Mouse (Mus musculus): Measurements from ENCODE around the gene Pgs1. TPM values are rescaled to one million over a fixed set of nuclear protein-coding genes. Genes with fewer than 3 reads are reported as not detected.
A peak's percentile ranks its signal among the peaks of the same experiment; 100 is the strongest.

Pgs1 gene
- total RNA-seq, 1 experiment from 2014 or later, result 32.9 TPM

DNA sequence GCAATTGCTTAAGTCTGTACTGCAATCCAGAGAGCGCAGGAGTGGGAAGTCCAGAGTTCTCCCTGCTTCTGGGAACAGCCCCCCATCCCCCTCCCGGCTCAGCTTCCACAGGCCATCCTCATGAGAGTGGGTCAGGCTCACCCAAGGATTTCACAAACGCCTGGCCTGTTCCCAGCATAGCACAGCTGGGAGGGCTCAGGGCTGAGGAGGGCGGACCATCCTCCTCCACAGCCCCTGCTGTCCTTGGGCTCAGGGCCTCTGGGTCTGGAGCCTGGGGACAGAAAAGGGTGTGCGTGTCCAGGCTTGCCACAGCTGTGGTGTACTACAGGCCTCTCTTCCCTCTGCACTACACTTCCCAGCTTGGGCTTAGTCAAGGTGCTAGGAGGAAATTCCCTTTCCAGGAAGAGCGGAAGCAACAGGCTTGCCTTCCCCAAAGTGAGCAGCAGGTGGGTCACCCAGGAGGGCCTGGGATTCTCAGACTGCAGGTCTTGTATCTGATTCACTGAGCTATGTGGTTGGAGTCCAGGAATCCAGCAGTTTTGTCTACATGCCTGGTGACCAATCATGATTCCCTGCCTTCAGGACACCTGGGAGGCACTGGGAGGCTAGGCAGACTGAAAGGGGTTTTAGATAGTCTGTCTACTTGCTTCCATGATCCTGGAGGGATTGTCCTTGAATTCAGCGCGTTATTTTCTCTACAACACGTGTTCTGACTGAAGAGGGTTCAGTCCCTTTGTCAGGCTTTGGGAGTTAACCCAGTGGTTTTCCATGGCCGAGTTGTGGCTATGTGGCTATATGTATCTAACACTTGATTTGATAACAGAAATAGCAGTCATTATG, 23.6 kb upstream of the Pgs1 start:
- peak; percentile 93 for DNase-seq

DNA sequence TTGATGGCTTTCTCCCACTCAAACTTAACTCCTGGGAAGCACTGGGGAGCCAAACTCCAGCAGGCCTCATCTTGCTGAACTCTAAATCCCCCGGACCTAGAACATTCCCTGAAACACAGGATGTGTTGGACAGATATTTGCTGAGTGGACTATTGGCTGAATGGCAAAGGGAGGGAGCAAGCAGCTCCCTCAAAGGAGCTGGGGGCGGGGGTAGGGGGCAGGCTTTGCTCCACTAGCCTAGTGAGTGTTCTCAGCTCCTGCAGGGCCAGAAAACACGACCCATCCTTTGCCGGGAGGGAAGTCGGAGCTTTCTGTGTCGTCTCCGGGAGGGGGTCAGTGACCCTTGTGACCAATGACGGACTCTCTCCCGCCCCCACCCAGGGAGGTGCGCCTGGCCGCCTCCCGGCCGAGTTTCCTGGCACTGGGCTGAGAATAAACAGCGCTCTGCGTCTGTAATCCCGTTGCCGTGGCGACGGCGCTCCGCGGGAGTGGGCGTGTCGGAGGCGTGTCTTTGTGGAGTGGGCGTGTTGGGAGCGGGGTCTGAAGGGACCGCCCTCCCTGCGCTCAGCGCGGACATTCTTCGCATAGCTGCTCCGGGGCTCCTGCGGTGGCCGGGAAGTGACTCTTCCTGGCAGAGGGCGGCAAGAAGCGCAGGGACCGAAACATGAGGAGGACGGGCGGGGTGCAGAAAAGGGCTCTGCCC, 22.9 kb upstream of the Pgs1 start:
- DNase-seq, result peak; percentile 100

DNA sequence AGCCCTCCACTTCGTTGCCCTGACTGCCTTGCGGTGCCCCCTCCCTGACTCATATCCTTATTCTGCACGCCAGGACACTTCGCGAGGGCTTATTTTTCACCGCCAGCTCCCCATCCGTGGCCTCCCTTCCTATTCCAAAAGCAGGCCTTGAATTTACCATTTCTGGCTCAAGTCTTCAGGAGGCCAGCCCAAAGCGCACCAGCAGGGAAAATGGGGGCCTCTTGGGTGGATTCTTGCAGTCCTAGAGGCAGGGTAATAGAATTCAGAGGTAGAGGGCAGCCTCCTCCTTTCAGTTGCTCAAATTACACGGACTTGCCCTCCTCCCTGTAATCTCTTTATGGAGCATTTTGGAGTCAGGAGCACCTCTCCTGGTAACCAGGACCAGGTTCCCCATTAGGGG, 22.2 kb upstream of the Pgs1 start:
- no peak for DNase-seq

DNA sequence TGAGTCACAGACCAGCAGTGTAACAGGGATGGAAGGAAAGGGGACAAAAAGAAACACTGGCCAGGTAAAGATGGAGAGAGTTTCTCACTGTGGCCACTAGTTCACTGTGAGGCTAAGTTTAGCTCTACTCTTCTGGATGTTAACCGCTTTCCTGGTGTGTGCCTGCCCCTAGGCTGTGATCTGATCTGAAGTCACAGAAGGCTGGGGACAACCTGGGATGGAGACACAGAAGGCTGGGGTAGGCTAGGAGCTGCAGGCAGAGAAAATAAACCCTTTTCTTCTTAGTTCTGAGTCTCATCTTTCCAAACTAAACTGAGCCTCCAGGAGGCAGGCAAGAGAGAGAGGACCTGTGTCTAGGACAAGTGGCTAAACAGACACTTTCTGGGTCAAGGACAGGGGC, 21.8 kb upstream of the Pgs1 start:
- DNase-seq, result peak; percentile 29

DNA sequence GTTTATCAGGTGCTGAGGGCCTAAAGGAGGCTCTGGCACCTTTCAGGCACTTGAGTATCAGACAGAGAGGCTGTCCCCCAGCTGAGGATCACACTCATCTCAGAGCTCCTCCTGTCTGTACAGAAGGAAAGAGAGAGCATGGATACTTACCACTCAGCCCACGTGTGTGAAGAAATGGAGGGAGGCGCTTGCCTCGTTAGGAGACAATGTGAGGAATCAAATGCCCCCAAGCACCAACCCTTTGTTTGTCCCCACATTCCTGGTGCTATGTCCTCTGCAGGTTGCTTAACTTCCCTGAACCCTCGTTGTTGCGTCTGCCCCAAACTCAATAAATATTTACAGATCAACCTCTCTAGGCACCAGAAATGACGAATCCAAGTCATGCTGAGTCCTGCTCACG, 21.0 kb upstream of the Pgs1 start:
- no peak for DNase-seq

DNA sequence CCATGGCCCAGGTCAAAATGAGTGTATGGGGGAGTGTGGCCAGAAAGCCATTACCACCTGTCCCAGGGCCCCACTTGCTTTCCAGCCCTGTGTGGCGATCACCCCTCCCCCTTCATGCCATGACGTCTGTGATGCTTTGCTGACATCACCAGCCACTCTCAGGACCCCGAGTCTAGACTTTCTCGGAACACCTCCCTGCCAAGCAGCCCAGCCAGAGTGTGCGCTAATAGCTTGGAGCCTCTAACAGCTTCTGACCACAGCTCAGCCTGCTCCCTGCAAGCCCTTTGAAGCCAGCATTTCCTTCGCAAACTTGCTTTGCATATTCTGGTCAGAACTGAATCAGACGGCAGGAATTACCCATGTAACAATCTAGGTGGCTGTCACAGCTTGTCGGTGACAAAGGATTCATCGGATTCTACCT, 20.5 kb upstream of the Pgs1 start:
- DNase-seq, result no peak

DNA sequence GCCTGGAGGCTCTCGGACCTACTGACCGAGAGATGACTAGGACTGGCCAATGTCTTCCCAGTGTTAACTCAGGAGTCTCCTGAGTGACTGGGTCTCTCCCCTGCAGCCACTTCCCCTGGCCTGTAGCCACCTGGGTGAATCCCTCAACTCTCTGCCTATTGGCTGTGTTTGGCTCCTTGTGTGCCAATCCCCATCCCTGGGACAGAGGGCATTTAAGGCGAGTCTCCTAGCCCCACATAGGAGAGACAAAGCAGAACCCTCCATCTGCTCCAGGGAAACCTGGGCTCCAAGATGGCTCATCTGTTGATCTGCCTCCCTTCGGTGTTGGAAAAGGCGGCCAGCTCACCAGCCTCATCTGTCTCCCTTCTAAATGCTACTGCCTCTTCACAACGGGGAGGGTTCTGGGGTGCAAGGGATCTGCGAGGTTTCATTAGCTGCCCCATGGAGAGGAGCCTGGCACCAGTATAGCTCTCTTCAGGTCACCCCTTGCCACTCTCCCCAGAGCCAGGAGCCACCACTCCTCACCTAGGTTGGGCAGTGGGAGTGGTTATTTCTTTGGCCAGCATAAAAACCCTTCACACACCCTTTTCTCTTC, 19.5 kb upstream of the Pgs1 start:
- no peak for DNase-seq

DNA sequence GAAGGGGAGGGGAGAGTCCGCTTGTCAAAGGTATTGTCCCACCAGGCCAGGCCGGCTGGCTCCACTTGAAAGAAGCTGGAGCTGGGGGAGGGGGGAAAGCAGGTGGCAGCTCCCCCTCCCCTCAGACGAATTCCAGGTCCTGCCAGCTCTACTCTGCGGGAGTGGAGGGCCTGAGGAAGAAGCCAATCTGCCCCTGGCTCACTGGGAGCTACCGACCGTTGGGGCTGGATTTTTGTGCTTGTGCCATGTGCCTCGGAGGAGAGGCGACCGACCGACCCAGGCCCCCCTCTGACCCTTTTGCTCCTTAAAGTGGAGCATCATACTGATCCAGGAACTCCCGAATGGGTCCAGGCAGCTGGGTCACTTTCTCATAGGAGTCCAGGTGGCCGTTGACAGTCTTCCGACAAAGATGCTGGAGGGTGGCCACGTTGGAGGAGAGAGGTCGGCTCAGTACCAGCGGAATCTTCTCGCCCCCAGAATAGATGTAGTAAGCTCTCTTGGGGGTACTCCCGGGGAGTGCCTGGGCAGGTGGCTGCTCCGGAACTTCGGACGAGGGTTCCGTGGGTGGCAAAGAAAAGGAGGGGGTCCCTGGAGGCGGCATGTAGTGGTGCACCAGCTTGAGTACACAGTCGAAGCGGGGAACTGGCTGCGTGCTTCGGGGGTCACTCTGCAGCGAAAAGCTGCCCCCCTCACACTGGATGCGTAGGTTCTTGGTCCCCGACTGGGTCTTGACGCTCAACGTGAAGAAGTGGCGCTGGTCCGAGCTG, 18.7 kb upstream of the Pgs1 start:
- no peak for DNase-seq

DNA sequence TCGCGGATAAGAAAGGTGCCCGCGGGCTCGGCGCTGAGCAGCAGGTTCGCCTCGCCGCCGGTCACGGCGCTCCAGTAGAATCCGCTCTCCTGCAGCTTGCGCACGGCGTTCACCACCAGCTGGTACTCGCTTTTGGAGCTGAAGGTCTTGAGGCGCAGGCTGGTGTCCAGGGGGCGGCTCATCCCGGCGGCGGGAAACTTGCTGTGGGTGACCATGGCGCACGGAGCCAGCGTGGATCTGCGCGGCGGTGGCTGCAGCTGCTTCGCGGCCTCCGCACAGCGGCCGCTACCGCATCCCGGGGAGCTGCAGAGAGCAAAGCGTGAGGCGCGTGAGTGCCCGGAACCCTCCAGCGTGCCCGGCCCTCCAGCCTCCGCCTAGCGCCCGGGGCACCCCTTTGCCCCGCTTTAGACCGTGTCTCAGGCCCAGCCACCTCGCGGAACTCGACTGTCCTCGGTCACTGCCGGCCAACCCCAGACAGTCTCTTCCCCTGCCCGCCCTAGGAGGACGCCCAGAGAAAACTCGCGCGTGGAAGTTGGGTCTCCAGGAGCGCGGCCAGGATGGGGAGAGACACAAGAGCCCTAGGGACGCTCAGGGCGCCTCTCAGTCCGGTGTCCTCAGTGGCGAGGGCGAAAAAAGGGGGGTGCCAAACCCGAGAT, 17.9 kb upstream of the Pgs1 start:
- DNase-seq, result peak; percentile 60

DNA sequence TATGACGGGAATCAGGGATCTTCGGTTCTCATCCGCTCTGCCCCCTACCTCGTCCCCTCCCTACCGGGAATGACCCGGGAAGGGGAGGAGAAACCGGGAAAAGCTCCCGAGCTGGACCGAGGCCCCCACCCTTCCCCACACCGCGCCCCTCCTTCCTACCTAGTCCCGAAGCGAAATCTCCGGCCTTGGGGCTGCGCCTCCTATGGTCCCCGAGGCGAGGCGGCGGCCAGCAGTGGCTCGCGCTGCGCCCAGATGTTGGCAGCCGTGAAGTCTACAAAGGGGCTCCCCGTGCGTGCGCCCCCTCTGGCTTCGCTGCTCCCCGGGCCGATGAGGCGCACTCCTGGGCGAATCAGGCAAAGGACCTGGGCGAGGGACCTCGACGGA, 17.4 kb upstream of the Pgs1 start:
- DNase-seq, result peak; percentile 75

DNA sequence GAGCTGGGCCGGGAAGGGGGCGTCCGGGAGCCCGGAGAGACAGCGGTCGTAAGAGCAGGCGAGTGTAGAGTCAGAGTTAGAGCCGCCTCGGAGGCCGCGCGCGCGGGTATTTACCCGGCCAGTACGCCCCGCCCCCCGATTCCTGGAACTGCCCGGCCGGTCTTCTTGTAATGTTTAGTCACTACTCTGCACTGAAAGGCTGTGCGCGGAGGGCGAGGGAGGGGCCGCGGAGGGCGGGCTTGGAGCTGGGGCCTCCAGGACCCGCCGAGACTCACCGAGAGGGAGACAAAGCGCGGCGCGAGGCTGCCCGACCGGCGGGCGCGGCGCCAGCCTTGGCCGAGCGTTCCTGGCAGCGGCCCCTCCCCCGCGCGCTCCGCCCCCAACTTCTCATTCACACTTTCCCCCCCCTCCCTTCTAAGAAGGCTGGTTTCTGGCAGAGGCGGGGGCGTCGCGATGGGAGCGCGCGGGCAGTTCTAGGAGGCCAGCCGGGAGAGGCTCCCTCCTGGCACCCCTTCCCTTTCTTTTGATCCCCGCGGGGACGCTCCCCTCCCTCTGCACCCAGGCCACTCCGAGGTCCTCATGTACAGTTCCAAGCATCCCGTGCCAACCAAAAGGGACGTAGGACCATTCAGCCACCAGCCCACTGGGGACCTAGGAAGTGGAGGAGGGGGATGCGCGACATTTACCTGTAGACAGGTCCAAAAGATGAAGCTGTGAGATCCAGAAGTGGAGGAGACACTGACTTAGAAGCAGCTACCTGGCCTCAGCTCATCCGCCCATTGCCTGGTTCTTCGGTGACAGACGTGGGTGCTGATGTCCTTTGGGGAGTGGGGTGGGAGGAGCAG, 16.8 kb upstream of the Pgs1 start:
- DNase-seq, result peak; percentile 98

DNA sequence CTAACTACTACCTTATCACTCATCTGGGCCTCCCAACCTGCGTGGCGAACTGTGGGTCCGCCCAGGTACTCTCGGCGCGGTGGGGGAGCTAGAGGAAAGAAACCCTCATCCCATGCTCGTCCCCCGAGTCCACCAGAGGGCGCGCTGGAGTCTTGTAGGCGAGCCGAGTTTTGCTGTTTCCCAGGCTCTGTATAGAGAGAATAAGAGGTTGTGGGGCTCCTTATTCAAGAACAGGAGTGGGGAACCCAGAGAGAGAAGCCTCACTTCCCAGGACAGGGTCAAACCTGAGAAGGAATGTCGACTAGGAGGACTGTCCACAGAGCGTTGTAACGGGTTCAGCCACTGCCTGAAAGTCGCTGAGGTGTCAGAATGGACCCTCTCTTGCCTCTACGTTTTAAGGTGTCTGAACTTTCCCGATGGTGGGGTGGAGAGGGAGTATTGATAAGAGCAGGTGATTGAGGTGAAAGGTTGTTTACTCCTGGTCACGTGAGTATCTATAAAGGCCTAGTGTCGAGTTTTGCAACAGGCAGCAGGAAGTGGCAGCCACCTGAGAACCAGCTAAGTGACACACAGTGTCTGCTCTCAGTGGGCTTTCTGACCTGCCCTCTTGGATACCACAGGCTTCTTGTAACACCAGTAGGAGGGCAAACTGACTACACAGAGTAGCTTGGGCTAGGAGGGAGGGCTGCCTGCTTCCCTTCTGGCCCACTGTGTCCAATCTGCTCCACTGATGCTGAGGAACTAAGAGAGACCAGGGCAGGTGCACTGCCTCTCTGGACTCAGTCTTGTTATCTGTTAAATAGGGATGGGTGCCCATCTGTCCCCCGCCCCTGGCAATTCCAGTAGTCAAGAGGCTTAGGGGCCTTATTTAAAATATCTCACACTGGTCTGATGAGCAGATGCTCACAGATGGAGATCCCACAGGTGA, 15.9 kb upstream of the Pgs1 start, which contains the start of gene Socs3:
Gene Socs3, minus strand, starts transcription at position 103 of the 928 bp plus-strand sequence.
- peak; percentile 96 for DNase-seq

DNA sequence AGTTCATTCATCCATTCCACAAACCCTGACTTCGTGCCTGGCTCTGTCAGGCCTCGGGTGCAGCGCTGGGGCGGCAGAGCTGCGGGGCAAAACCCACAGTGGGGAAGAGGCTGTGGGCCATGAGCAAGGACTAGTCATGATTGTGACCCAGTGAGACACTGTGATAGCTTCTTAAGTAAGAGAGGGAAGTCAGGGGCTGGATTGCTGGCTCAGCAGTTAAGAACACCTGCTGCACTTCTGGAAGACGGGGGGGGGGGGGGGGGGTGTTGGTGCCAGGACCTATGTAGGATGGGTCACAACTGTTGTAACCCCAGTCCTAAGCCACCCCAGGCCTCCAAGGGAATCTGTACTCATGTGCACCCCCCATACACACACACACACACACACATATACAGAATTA, 15.0 kb upstream of the Pgs1 start:
- no peak for DNase-seq

DNA sequence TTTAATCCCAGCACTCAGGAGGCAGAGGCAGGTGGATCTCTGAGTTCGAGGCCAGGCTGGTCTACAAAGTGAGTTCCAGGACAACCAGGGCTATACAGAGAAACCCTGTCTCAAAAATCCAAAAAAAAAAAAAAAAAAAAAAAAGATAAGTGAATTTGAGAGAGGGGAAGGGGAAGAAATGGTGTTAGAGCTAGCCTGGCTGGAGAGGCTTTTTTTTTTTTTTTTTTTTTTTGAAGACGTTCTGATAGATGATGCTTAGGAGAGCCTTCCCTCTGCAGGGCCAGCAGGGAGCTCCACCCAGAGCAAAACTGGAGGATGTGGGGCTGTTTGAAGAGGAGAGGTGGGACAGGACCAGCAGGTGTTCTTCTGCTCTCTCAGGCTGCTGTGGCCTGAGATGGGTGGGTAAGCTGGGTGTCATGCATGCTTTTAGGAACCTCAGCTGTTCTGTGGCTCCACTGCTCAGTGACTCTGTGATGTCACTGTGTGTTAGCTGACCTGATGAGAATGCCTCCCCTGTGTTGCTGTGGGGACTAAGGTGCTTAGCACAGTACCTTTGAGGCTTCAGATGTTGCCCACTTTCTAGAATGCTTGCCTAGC, 14.3 kb upstream of the Pgs1 start:
- DNase-seq, result no peak

DNA sequence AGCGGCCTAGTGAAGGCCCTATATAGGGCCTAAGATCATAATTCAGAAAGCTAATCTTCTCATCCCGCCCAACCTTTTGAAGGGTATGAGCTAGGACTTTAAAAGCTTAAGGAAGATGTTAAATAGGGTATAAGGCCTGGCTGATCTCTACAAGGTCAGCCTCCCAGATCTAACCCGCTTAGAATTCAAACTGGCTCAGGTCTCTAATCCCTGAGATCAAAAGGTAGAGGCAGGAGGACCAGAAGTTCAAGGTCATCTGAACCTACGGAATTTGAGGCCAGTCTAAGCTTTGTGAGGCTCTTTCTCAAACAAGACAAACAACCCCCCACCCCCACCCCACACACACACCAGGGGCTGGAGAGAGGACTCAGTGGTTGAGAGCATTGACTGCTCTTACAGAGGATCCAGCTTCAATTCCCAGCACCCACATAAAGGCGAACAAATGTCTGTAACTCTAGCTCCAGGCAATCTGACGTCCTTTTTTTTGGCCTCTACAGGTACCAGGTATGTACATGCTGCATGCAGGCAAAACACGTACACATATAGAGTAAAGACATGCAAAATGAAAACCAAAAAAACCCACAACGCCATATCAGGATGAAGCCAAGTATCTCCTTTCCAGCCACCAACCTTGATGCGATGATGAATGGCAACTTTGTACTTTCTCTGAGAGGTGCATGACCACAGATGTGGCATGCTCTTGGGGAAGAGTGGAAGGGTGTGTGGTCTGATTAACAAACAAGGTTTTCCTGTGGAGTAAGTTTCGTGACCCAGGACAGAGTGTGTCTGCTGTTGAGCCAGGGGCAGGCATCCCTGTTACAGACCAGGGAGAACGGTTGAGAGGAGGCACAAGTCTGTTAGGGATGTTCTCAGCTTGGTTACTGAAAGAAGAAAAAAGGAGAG, 13.2 kb upstream of the Pgs1 start:
- no peak for DNase-seq

DNA sequence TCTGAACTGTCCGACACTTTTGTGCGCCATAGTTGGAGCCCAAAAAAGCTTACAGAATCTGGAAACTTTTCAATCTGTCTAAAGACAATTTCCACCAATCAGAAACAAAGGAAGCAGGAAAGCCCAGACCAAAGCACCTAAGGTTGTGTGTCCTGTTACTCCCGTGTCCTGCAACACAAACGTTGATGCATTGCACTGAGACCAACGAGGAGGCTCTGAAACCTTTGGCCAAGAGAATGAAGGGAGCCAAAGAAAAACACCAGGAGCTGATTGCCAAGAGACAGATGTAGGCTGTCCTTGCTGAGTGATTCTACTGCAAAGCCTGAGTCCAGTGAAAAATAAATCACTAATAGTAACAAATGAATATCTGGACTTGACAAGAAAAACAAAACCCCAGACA, 12.5 kb upstream of the Pgs1 start:
- no peak for DNase-seq

DNA sequence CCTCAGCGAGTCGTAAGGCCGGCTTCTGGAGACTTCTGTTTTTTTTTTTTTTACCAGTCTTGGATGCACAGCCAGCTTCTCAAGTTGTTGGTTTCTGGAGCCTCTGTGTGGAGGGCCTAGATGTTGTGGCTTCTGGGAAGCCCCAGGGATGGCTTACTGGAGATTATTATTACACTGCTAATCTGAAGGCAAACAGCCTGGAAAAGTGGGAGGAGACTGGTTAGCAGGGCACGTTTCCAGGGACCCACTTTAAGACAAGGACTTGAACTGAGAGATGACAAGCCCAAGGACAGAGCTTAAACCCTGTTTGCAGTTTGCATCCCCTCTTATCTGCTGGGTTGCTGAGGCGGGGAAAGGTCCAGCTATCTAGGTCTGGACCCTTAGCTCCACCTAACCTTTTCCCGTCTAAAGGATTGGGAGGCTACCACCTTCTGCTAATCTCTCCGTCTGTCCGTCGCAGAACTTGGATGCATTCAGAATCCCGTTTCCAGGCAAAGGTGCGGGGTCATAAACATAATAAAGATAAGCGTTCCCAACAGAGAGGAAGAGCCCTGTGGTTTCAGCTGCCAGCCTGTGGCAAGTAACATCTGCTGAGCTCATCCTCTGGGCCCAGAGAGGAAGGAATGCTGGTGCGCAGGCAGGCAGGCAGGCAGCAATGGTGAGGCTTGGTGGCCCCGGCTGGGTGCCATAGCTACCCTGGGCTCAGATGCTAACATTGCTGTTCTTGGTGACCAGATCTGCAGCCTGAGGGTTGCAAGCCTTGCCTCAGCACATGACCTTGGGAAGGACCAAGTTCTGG, 11.6 kb upstream of the Pgs1 start:
- DNase-seq, result peak; percentile 33
